Mouse (Mus musculus) thymus, postnatal 25 days (tissue): ENCODE results near the gene Dgke.
A peak's percentile ranks its signal among the peaks of the same experiment; 100 is the strongest.
"Not testable (repeated sequence)": the region's sequence is repeated elsewhere in the genome, so short reads cannot be mapped to it uniquely, and the experiment has no call there.

ENCODE experiments used
- DNase-seq: peaks from one replicate; pipeline ENCODE4 v3.0.0; 2022

Dgke gene

DNA sequence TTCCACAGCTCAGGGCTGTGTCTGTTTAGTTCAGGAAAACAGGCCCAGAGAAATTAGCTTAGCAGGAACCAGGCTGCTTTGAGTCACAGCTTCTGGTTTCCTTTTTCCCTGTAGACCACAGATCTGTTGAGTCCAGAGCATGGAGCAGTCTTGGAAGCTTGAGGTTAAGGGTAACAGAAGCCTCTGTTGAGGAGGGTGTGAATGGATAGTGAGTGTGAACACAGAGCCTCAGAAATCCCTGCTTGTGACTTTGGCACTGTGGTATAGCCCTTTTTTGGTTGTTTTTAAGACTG, 66.2 kb downstream of the Dgke start:
- no peak for DNase-seq

DNA sequence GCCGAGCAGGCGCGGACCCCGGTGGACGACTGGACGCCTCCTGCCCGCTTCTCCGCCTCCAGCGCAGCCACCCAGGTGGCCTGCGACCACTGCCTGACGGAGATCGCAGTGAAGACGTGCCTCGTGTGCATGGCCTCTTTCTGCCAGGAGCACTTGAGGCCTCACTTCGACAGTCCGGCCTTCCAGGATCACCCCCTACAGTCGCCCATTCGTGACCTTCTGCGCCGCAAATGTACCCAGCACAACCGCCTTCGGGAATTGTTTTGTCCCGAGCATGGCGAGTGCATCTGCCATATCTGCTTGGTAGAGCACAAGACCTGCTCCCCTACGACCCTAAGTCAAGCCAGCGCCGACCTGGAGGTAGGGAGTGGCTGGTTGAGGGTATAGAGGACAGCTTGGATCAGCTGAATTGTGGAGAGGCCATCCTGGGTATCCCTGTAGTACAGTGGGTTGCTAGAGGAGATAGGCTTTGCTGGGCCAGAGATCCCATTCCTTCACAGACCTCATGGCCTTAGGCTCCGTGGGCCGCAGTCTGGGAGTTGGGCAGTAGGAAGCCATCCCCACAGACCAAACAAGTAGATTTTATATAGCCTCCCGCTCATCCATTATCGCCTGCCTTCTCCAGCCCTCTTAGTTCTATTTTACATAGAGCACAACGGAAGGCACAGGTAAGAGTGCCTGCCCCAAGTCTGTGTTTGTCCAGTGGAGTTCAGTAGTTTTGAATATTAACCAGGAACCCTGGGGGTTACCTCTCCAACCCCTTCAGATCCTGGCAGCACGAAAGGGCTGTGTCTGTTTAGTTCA, 66.7 kb downstream of the Dgke start:
- DNase-seq = no peak

DNA sequence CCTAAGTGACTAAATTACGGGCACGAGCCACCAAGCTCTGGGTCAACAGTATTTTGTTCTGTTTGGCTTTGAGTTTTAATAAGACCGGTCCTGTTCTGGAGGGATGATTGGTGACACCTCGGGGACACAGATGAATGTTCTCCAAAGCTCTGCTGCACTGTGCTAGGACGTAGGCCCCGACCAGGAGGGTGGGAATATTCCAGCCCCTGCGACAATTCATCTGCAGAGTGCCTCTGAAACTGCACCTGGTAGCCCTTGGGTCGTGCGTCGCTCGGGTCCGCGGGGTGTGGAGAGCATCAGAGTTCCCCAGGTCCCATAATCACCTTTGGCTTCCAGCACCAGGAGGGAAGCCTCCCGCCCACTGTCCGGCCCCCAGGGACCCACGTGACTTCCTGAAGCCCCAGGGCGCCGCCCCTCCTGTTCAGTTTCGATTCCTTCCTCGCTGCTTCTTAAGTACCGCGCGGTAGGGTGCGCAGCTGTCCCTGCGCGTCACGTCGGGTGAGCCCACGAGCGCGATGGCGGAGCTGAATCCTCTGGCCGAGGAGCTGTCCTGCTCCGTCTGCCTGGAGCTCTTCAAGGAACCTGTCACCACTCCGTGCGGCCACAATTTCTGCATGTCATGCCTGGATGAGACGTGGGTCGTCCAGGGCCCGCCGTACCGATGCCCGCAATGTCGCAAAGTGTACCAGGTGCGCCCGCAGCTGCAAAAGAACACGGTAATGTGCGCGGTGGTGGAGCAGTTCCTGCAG, 67.5 kb downstream of the Dgke start, which contains the start of gene Trim25:
Gene Trim25 (plus strand): TSS at position 403 of the 749 bp plus-strand sequence.
- DNase-seq = peak; percentile 94

DNA sequence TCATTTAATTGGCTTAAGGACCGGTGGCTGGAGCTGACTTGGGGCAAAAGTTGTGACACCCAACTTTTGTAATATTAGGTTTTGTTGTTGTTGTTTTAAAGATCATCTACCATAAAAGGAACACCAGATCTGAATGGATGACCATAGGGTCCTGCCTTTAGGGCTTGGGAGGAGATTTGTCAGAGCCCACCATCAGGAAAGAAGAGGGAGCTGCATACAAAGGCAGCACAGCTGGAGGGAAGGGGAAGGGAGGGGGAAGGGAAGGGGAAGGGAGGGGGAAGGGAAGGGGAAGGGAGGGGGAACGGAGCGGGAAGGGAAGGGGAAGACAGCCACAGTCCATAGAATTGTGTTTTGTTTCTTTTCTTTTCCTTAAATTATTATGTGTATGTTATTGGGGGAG, 68.2 kb downstream of the Dgke start:
- no peak for DNase-seq

DNA sequence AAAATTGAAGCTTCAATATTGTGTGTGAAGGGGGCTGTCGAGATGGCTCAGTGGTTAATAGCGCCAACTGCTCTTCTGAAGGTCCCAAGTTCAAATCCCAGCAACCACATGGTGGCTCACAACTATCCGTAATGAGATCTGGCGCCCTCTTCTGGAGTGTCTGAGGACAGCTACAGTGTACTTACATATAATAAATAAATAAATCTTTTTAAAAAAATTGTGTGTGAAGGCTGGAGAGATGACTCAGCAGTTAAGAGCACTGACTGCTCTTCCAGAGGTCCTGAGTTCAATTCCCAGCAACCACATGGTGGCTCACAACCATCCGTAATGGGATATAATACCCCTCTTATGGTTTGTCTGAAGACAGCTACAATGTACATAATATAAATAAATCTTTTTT, 69.3 kb downstream of the Dgke start:
- DNase-seq = not testable (repeated sequence)

DNA sequence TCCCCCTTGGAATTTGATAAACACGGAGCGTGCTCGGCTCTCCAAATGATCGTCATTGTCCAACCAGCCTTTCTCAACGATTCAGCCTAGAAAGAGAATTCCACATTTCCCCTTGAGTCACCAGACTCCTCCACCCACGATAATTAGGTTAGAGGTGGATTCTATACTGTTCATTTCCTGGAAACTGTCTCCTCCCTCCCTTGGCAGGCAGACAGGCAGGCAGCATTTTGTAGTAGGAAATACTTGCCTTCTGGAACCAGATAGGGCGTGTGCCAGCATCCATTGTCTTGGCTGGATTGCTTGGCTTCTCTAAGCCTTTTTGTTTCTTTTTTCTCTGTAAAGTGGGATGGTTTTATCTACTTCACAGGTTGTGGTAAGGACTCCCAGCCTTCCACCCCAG, 70.2 kb downstream of the Dgke start:
- no peak for DNase-seq

DNA sequence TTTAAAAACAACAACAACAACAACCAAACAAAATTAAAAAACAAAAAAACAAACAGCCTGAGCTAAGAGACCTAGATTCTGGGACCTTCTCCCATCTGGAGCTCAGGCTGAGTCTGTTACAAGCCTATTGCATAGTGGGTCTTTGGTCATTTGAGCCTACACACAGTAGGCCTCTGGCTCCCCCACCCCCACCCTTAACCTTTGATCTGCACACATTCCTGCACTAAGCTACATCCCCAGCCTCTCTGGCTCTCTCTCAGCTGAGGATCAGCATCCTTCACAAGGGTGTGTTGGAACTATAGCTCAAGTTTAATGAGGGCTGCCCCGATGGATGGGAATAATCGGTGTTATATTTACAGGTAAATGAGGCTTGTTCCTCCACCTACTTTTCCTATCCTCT, 71.0 kb downstream of the Dgke start:
- DNase-seq = no peak

DNA sequence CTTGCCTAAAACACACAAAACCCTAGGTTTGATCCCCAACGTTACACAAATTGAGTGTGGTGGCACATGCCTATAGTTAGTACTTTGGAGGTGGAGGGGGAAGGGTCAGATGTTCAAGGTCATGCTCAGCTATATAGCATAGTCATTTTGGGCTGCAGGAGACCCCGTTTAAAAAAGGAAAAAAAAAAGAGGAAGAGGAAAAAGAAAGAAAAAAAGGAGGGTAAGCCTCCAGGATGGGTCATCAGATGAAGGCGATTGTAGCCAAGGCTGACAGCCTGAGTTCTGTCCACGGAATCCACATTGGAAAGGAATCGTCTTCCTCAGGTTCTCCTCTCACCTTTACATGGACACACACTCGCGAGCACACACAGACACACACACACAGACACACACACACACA, 72.2 kb downstream of the Dgke start:
- DNase-seq = no peak

DNA sequence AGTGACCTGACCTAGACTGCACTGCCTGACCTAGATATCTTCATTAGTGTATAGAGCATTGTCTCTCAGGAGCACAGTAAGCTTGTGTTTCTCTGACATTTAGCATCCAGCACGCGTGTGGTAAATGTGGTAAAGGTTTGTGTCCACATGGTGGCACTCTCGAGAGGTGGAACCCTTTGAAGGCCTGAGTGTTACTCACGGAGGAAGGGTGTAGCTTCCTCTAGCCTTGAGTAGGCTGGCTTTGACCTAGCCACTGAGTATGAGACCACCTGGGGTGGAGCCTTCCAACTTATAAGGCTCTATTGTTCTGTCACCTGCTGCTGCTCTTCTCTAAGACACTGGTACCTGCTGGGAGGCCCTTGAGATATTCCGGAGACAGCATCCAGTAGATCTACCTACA, 73.0 kb downstream of the Dgke start:
- DNase-seq = peak; percentile 87

DNA sequence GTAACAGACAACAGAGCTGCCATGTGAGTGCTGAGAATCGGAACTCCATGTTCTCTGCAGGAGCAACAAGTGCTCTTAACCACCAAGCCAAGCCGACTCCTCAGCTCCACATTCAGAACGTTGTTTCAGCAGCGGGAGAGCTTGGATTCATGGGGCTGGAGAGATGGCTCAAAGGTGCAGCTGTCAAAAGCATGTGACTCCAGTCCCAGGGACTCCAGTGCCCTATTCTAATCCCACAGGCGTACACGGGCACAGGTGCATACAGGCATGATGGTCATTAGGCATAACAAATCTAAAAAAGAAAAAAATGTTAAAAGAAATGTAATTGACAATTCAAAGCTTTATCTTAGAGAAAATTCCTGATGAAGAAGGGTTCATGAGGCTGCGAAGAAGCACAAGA, 73.5 kb downstream of the Dgke start:
- no peak for DNase-seq

DNA sequence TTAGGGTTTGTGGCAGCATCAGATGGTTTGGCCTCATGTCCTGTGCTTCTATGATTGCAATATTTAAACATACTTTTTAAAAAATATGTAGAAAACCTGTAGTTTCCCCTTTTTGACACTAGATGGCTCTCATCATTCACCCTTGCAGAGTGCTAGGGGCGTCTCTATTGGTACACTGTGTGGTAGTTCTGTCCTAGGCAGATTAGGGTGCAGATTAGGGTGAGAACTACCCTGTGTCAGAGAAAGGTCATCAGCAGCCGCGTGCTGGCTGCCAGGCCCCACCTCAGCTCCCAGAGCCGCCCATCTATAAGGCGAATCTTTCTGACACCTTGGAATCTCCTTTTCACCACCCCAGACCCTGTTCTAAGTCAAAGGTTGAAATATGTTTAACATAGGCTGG, 77.1 kb downstream of the Dgke start:
- DNase-seq = peak; percentile 9

DNA sequence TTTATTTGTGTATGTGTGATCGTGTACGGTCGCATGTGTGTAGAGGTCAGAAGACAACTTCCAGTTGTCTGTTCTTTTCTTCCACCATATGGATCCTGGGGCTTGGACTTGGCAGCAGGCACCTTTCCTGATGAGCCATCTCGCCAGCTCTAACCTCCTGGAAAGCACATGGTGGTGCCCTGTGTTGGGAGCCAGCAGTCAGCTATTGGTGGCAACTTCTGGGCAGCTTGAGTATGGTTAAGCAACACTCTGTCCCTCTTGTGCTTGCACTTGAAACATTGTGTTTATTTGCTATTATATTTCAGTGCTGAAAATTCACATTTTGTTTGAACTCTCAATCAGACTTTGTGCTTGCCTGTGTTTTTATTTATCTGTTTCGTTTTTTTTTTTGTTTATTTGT, 77.7 kb downstream of the Dgke start:
- no peak for DNase-seq

DNA sequence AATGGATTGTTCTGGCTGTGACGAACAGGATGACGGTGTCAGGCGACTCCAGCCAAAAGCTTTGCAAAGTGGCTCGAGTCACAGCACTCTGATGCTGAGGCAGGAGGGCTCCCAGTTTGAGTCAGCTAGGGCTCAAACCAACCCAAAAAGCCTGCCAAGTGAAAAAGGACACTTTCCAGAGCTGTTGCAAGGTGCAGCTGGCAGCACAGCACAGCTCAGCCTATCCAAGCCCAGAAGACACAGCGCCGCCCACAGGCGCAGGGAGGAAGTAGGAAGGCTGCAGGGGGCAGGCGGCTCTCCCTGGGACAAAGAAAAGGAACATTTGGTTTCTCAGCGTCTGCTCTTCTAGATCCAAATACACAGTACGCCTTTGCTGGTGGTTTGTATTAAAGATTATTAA, 80.0 kb downstream of the Dgke start:
- no peak for DNase-seq
